In the genomic region with DNA sequence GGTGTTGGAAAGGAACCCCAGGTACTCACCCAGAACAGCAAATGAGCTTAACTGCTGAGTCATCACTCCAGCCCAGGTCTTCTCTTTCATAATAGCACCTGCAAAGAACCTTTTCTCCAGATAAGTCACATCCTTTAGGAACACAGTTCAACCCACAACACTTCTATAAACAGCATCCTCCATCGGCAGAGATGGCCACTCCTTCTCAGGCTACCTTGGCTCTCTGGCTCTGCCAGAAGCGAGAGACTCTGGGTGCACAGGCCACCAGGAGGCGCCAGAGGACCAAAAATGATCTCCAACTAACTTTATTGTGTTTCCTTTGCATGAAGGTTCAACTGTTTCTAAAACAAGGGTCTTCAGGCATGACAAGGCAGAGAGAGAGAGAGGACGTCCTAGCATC, we compare ENCODE assay signal across 7 mouse cellular contexts. TPM values are rescaled to one million over a fixed set of nuclear protein-coding genes. Genes with fewer than 3 reads are reported as not detected.
DNase-seq lines count a peak whose midpoint lies in the region; ATAC-seq lines count a peak whose summit lies in the region.

No protein-coding gene starts in this region.

- peak; percentile 72 for DNase-seq in Muller cell, postnatal 12 days (ENCODE audit: inconsistent ontology term)
- DNase-seq in c-Kit-negative CD71-positive TER-119-positive erythroid progenitor cells, embryonic 14.5 days (ENCODE audit: low read depth, low spot score): peak; percentile 59
- DNase-seq in forebrain, embryonic 11.5 days (ENCODE audit: low spot score): peak; percentile 95
- DNase-seq in hindbrain, embryonic 11.5 days (ENCODE audit: low spot score): peak; percentile 95
- DNase-seq in layer of hippocampus, postnatal 36 days: peak; percentile 85
- DNase-seq in mesoderm, embryonic 11.5 days (ENCODE audit: low read depth, low spot score): peak; percentile 90
- DNase-seq in spleen, adult 12 weeks (ENCODE audit: low spot score): peak; percentile 71

- 2% methylated on average over 4 of the region's 4 CpGs for WGBS in forebrain, embryonic 11.5 days
- WGBS in hindbrain, embryonic 11.5 days: 0% methylated on average over 4 of the region's 4 CpGs

- no peaks in the 10 kb centered on the region for H3K36me3 ChIP-seq in forebrain, embryonic 11.5 days (ENCODE audit: control insufficient read depth, insufficient read depth, low read length)
- H3K36me3 ChIP-seq in hindbrain, embryonic 11.5 days (ENCODE audit: control insufficient read depth, insufficient read depth, low read length): no peaks in the 10 kb centered on the region

- no peaks in the 10 kb centered on the region for H3K9me3 ChIP-seq in forebrain, embryonic 11.5 days (ENCODE audit: control insufficient read depth, low read length)
- no peaks in the 10 kb centered on the region for H3K9me3 ChIP-seq in hindbrain, embryonic 11.5 days (ENCODE audit: control insufficient read depth, low read length)

- H3K4me2 ChIP-seq in forebrain, embryonic 11.5 days (ENCODE audit: low read depth, low read length, severe bottlenecking): no peak overlapping the region
- H3K4me2 ChIP-seq in hindbrain, embryonic 11.5 days (replicated peaks; ENCODE audit: low read depth, low read length): no peak overlapping the region

- H3K27me3 ChIP-seq in forebrain, embryonic 11.5 days (ENCODE audit: control insufficient read depth, insufficient read depth, low read length): no peaks in the 10 kb centered on the region
- no peaks in the 10 kb centered on the region for H3K27me3 ChIP-seq in hindbrain, embryonic 11.5 days (ENCODE audit: control insufficient read depth, insufficient read depth, low read length)

- no peak overlapping the region for H3K4me3 ChIP-seq in forebrain, embryonic 11.5 days (ENCODE audit: low read depth, low read length)
- H3K4me3 ChIP-seq in hindbrain, embryonic 11.5 days (ENCODE audit: low read depth, low read length): no peak overlapping the region

- peaks cover 10% of the 10 kb centered on the region; the same call in 1 of the 2 replicates for H3K4me1 ChIP-seq in forebrain, embryonic 11.5 days (replicated peaks; ENCODE audit: control insufficient read depth, insufficient read depth, low read length)
- H3K4me1 ChIP-seq in hindbrain, embryonic 11.5 days (replicated peaks; ENCODE audit: control insufficient read depth, insufficient read depth, low read length): peaks cover 7% of the 10 kb centered on the region; the same call in 1 of the 2 replicates

- peak; percentile 50; the same call in 1 of the 2 replicates for ATAC-seq in forebrain, embryonic 11.5 days (replicated peaks; ENCODE audit: low FRiP score)
- ATAC-seq in hindbrain, embryonic 11.5 days (ENCODE audit: low FRiP score): peak; percentile 41; the same call in 1 of the 2 replicates

- H3K27ac ChIP-seq in forebrain, embryonic 11.5 days (ENCODE audit: low read depth, low read length): peak overlapping the region; percentile 91
- H3K27ac ChIP-seq in hindbrain, embryonic 11.5 days (ENCODE audit: low read depth, low read length): peak overlapping the region; percentile 89; the same call in 1 of the 2 replicates

- no peak overlapping the region; the same call in 1 of the 2 replicates for H3K9ac ChIP-seq in forebrain, embryonic 11.5 days (ENCODE audit: low read length)
- no peak overlapping the region for H3K9ac ChIP-seq in hindbrain, embryonic 11.5 days (ENCODE audit: low read depth, low read length)

RNA-seq across cellular contexts. Expression of gene Rab4a, which starts 15.8 kb away (rescaled TPM):
- polyA plus RNA-seq in forebrain, embryonic 11.5 days (2014; fragmentation: Nextera tagmentation; extraction: Ambion mirVana): 70.2 and 75.9 TPM in 2 replicates
- polyA plus RNA-seq in hindbrain, embryonic 11.5 days (2014; fragmentation: Nextera tagmentation; extraction: Ambion mirVana): 64.3 and 68.7 TPM in 2 replicates
- 10 to 100 TPM; 42.3 to 42.8 TPM for total RNA-seq in layer of hippocampus, postnatal 36 days (2021)
